Mouse (Mus musculus) neural tube, embryonic 14.5 days (tissue): Measurements from ENCODE around the gene Cenpa. TPM values are rescaled to one million over a fixed set of nuclear protein-coding genes. Genes with fewer than 3 reads are reported as not detected.
A peak's percentile ranks its signal among the peaks of the same experiment; 100 is the strongest.

Source experiments
- ATAC-seq: fragments of 200-750 bp; cut with Nextera tagmentation; 2 replicates; pipeline ENCODE4 v1.8.0; 2017; ENCODE audit warnings: low read depth, mild to moderate bottlenecking, moderate TSS enrichment, moderate library complexity
- H3K27ac ChIP-seq: fragments of 300-500 bp; sonication (generic); 2 replicates; pipeline ENCODE4 v1.5.1; 2014; ENCODE audit warnings: low read depth, mild to moderate bottlenecking, control low read depth, low read length, moderate library complexity, mixed read lengths
- H3K27me3 ChIP-seq: fragments of 300-500 bp; sonication (generic); 2 replicates; pipeline ENCODE4 v1.6.1; 2014; ENCODE audit warnings: low read length; ENCODE audit not compliant: control insufficient read depth, insufficient read depth
- H3K36me3 ChIP-seq: fragments of 300-500 bp; sonication (generic); 2 replicates; pipeline ENCODE4 v1.6.1; 2014; ENCODE audit warnings: low read length, mixed read lengths; ENCODE audit not compliant: control insufficient read depth, insufficient read depth
- H3K4me1 ChIP-seq: fragments of 300-500 bp; sonication (generic); 2 replicates; pipeline ENCODE4 v1.6.1; 2014; ENCODE audit warnings: low read length; ENCODE audit not compliant: control insufficient read depth, insufficient read depth
- H3K4me2 ChIP-seq: fragments of 300-500 bp; sonication (generic); 2 replicates; pipeline ENCODE4 v1.6.1; 2014; ENCODE audit warnings: mild to moderate bottlenecking, low read depth, low read length, control low read depth
- H3K4me3 ChIP-seq: fragments of 300-500 bp; sonication (generic); 2 replicates; pipeline ENCODE4 v1.5.1; 2014; ENCODE audit warnings: low read depth, low read length, control low read depth, mixed read lengths
- H3K9ac ChIP-seq: fragments of 300-500 bp; sonication (generic); replicated peaks from 2 replicates; pipeline ENCODE4 v1.6.1; 2014; ENCODE audit warnings: low read depth, mild to moderate bottlenecking, control low read depth, low read length, mixed read lengths
- H3K9me3 ChIP-seq: fragments of 300-500 bp; sonication (generic); 2 replicates; pipeline ENCODE4 v1.6.1; 2016; ENCODE audit warnings: low read length; ENCODE audit not compliant: control insufficient read depth
- WGBS: fragments of 180-500 bp; shearing (Covaris S2); extraction: QIAGEN DNeasy Blood & Tissue Kit; methylation state at CpG from one replicate; pipeline ENCODE4 v1.1.7; 2014; 5-methylcytosine and 5-hydroxymethylcytosine counted together
- polyA plus RNA-seq: library from polyadenylated mRNA; unstranded; fragments of >200 nt; fragmentation: Nextera tagmentation; extraction: Ambion mirVana; gene quantifications from 2 replicates; pipeline ENCODE4 v1.2.1, GENCODE M21; 2014

Gene Cenpa
- polyA plus RNA-seq, 1 experiment from 2014 or later = 23.7 TPM

GRCm38 (mm10) chr5:30710486-30710885, 43.9 kb downstream of the Cenpa start:
- Histone ChIP-seq H3K4me1 (peaks cover 6% of the 10 kb centered on the region; the same call in 1 of the 2 replicates), H3K4me3 (peak overlapping the region; percentile 84), H3K4me2 (peak overlapping the region; percentile 71), H3K9me3 (no peaks in the 10 kb centered on the region), H3K27ac (no peak overlapping the region), H3K27me3 (no peaks in the 10 kb centered on the region), H3K9ac (peak overlapping the region; percentile 91; the same call in 1 of the 2 replicates), H3K36me3 (no peaks in the 10 kb centered on the region)
- ATAC-seq = no peak
- whole genome bisulfite sequencing = 14% methylated on average over 8 of the region's 8 CpGs

- ATAC-seq = peak; percentile 87
- peak within 1 kb of the TSS; percentile 91 for H3K9ac ChIP-seq
- H3K27me3 ChIP-seq = no peaks in the 10 kb centered on the region
- H3K27ac ChIP-seq = peak within 1 kb of the TSS; percentile 93
- H3K36me3 ChIP-seq = no peaks in the 10 kb centered on the region
- no peaks in the 10 kb centered on the region for H3K9me3 ChIP-seq
- peak within 1 kb of the TSS; percentile 84 for H3K4me3 ChIP-seq
- H3K4me1 ChIP-seq = peaks cover 6% of the 10 kb centered on the region; the same call in 1 of the 2 replicates
- WGBS = under 1% methylated on average over 71 of the region's 71 CpGs
- peak within 1 kb of the TSS; percentile 71 for H3K4me2 ChIP-seq
These were observed 44.8 kb downstream of the Cenpa start, which contains the start of gene Dpysl5 for GRCm38 (mm10) chr5:30711147-30712001. Gene Dpysl5, plus strand, starts transcription at chr5:30711564.

- peaks cover 6% of the 10 kb centered on the region; the same call in 1 of the 2 replicates for H3K4me1 ChIP-seq
- under 1% methylated on average over 14 of the region's 14 CpGs for WGBS
- H3K27ac ChIP-seq = peak overlapping the region; percentile 93
- no peaks in the 10 kb centered on the region for H3K36me3 ChIP-seq
- H3K9ac ChIP-seq = peak overlapping the region; percentile 91
- no peaks in the 10 kb centered on the region for H3K9me3 ChIP-seq
- ATAC-seq = peak; percentile 33
- no peaks in the 10 kb centered on the region for H3K27me3 ChIP-seq
- peak overlapping the region; percentile 71 for H3K4me2 ChIP-seq
- H3K4me3 ChIP-seq = peak overlapping the region; percentile 84
These were observed 45.4 kb downstream of the Cenpa start for GRCm38 (mm10) chr5:30712002-30712390.

- H3K4me1 ChIP-seq = peaks cover 6% of the 10 kb centered on the region; the same call in 1 of the 2 replicates
- H3K27me3 ChIP-seq = no peaks in the 10 kb centered on the region
- peak overlapping the region; percentile 91 for H3K9ac ChIP-seq
- WGBS = under 1% methylated on average over 42 of the region's 43 CpGs
- no peaks in the 10 kb centered on the region for H3K9me3 ChIP-seq
- peak overlapping the region; percentile 93 for H3K27ac ChIP-seq
- peak overlapping the region; percentile 71 for H3K4me2 ChIP-seq
- H3K4me3 ChIP-seq = peak overlapping the region; percentile 84
- no peaks in the 10 kb centered on the region for H3K36me3 ChIP-seq
- peak; percentile 62 for ATAC-seq
These were observed 46.1 kb downstream of the Cenpa start for GRCm38 (mm10) chr5:30712441-30713298.

GRCm38 (mm10) chr5:30713299-30713675, 46.7 kb downstream of the Cenpa start:
- Histone ChIP-seq H3K27ac (peak overlapping the region; percentile 93), H3K4me1 (peaks cover 10% of the 10 kb centered on the region; the same call in 1 of the 2 replicates), H3K4me3 (peak overlapping the region; percentile 84), H3K27me3 (no peaks in the 10 kb centered on the region), H3K4me2 (peak overlapping the region; percentile 71), H3K36me3 (no peaks in the 10 kb centered on the region), H3K9ac (peak overlapping the region; percentile 91), H3K9me3 (no peaks in the 10 kb centered on the region)
- under 1% methylated on average over 20 of the region's 20 CpGs for WGBS
- peak; percentile 25 for ATAC-seq

GRCm38 (mm10) chr5:30713691-30714090, 47.1 kb downstream of the Cenpa start:
- no peak for ATAC-seq
- WGBS = 14% methylated on average over 11 of the region's 11 CpGs
- no peaks in the 10 kb centered on the region for H3K9me3 ChIP-seq
- H3K9ac ChIP-seq = peak overlapping the region; percentile 91
- peak overlapping the region; percentile 93 for H3K27ac ChIP-seq
- peak overlapping the region; percentile 71 for H3K4me2 ChIP-seq
- H3K27me3 ChIP-seq = no peaks in the 10 kb centered on the region
- peak overlapping the region; percentile 84 for H3K4me3 ChIP-seq
- H3K4me1 ChIP-seq = peaks cover 10% of the 10 kb centered on the region; the same call in 1 of the 2 replicates
- no peaks in the 10 kb centered on the region for H3K36me3 ChIP-seq

- H3K27me3 ChIP-seq = no peaks in the 10 kb centered on the region
- 96% methylated on average over 2 of the region's 2 CpGs for WGBS
- H3K9me3 ChIP-seq = no peaks in the 10 kb centered on the region
- H3K27ac ChIP-seq = no peak overlapping the region
- no peak for ATAC-seq
- no peak overlapping the region for H3K9ac ChIP-seq
- H3K4me3 ChIP-seq = no peak overlapping the region
- H3K36me3 ChIP-seq = no peaks in the 10 kb centered on the region
- peaks cover 10% of the 10 kb centered on the region; the same call in 1 of the 2 replicates for H3K4me1 ChIP-seq
- no peak overlapping the region for H3K4me2 ChIP-seq
These were observed 49.7 kb downstream of the Cenpa start for GRCm38 (mm10) chr5:30716311-30716710.

GRCm38 (mm10) chr5:30717506-30717905, 50.9 kb downstream of the Cenpa start:
- H3K4me1 ChIP-seq = peaks cover 10% of the 10 kb centered on the region; the same call in 1 of the 2 replicates
- no peak overlapping the region for H3K27ac ChIP-seq
- 80% methylated on average over 4 of the region's 4 CpGs for WGBS
- peaks cover 5% of the 10 kb centered on the region; the same call in 1 of the 2 replicates for H3K36me3 ChIP-seq
- no peaks in the 10 kb centered on the region for H3K27me3 ChIP-seq
- H3K4me3 ChIP-seq = no peak overlapping the region
- H3K9ac ChIP-seq = no peak overlapping the region
- H3K9me3 ChIP-seq = no peaks in the 10 kb centered on the region
- H3K4me2 ChIP-seq = no peak overlapping the region
- ATAC-seq = no peak
